Mouse (Mus musculus) lung, embryonic 14.5 days (tissue): ENCODE measurements around the gene Gm49601. TPM values are rescaled to one million over a fixed set of nuclear protein-coding genes. Genes with fewer than 3 reads are reported as not detected.

Experiments used
- ATAC-seq: fragments of 200-750 bp; cut with Nextera tagmentation; 2 replicates; pipeline ENCODE4 v1.8.0; 2017; ENCODE audit warnings: mild to moderate bottlenecking, moderate TSS enrichment, moderate library complexity; ENCODE audit not compliant: insufficient read depth
- DNase-seq: peaks from one replicate; pipeline ENCODE4 v3.0.0-alpha.2; 2015
- H3K27ac ChIP-seq: fragments of 300-500 bp; sonication (generic); 2 replicates; pipeline ENCODE4 v1.5.1; 2014; ENCODE audit warnings: low read depth, mild to moderate bottlenecking, moderate library complexity
- H3K27me3 ChIP-seq: fragments of 300-500 bp; sonication (generic); 2 replicates; pipeline ENCODE4 v1.6.1; 2014; ENCODE audit warnings: low read length, control low read depth; ENCODE audit not compliant: insufficient read depth
- H3K36me3 ChIP-seq: fragments of 300-500 bp; sonication (generic); 2 replicates; pipeline ENCODE4 v1.6.1; 2014; ENCODE audit warnings: control low read depth; ENCODE audit not compliant: insufficient read depth
- H3K4me1 ChIP-seq: fragments of 300-500 bp; sonication (generic); 2 replicates; pipeline ENCODE4 v1.6.1; 2014; ENCODE audit warnings: antibody characterized with exemption, control low read depth; ENCODE audit not compliant: insufficient read depth
- H3K4me2 ChIP-seq: fragments of 300-500 bp; sonication (generic); 2 replicates; pipeline ENCODE4 v1.6.1; 2014; ENCODE audit warnings: mild to moderate bottlenecking
- H3K4me3 ChIP-seq: fragments of 300-500 bp; sonication (generic); 2 replicates; pipeline ENCODE4 v1.5.1; 2014; ENCODE audit warnings: low read depth, low read length
- H3K9ac ChIP-seq: fragments of 300-500 bp; sonication (generic); 2 replicates; pipeline ENCODE4 v1.6.1; 2014
- H3K9me3 ChIP-seq: fragments of 300-500 bp; sonication (generic); 2 replicates; pipeline ENCODE4 v1.6.1; 2016; ENCODE audit warnings: low read depth, low read length, control low read depth
- CTCF ChIP-seq: IDR thresholded peaks from 2 replicates; pipeline ENCODE4 v1.5.1; 2016; ENCODE audit warnings: antibody characterized with exemption, low read depth
- WGBS: fragments of 180-500 bp; shearing (Covaris S2); extraction: QIAGEN DNeasy Blood & Tissue Kit; methylation state at CpG from one replicate; pipeline ENCODE4 v1.1.7; 2014; 5-methylcytosine and 5-hydroxymethylcytosine counted together
- polyA plus RNA-seq: library from polyadenylated mRNA; unstranded; fragments of >200 nt; fragmentation: Nextera tagmentation; extraction: Ambion mirVana; gene quantifications from 2 replicates; pipeline ENCODE4 v1.2.1, GENCODE M21; 2014

The Gm49601 gene
- 1.2 and 1.7 TPM in 2 replicates for polyA plus RNA-seq

DNA sequence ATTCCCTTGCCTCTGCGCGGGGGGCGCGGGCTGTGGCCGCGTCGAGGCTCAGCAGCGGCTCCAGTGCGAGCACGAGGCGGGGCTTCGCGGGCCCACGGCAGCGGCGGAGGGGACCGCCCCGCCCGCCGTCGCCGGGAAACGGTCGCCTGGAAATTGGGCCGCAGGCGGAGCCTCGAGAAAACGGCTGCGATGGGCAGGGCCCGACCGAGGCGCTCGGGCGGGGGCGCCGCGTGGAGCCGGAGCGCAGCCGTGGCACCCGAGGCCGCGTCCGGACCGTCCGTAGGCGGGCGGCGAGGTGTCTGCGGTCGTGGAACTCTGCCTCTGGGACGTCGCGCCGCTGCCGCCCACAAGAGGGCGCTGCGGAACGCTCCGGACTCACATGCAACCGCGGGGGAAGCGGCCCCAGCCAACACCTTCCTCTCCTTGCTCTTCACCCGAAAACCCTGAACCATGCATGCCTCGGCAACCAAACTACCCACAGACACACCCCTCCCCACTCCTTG lies at the start of gene Gm49601:
Gene Gm49601 (minus strand): TSS at position 52 of the 503 bp plus-strand sequence.
- Histone ChIP-seq H3K27ac (no peak within 1 kb of the TSS), H3K4me2 (peak within 1 kb of the TSS; percentile 90), H3K4me3 (peak within 1 kb of the TSS; percentile 48), H3K9ac (peak within 1 kb of the TSS; percentile 54), H3K9me3 (no peaks in the 10 kb centered on the region), H3K36me3 (peaks cover 26% of the 10 kb centered on the region; the same call in 1 of the 2 replicates), H3K27me3 (peaks cover 65% of the 10 kb centered on the region), H3K4me1 (peaks cover 15% of the 10 kb centered on the region)
- under 1% methylated on average over 52 of the region's 65 CpGs for WGBS
- peak; percentile 28 for ATAC-seq
- DNase-seq = peak; percentile 89
- peak; percentile 88 for TF ChIP-seq CTCF

DNA sequence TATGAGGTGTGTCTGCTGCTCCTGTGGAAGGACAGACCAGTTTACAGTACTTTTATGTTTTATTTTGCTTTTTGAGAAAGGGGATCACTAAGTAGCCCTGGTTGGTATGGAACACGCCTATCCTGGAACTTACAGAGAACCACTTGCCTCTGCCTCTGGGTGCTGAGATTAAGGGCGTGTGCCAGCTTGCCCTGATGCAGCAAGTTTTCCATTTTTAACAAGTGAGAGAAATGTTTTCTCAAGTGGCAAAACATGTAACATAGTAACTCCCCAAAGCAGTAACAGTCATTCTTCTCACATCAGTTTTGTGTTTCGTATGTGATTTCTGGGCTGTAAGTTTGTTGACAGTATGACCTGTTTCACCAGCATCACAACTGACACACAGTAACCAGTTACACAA lies 46.8 kb upstream of the Gm49601 start:
- no peak overlapping the region for H3K9ac ChIP-seq

DNA sequence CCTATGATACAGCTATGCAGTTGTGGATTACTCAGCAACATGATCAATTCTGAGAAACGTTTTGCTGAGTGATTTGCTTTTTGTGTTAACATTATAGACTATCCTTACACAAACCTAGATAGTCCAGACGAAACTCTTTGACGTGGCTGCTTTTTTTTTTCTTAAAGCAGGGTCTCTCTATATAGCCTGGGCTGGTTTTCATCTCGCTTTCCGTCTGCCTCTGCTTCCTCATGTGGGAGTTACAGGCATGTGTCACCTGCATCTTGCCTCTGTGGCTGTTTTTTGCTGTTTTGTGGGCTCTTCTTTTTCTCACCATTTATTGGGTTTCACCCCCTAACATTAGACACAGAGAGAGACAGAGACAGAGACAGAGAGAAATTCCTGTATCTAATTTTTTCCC lies 45.8 kb upstream of the Gm49601 start:
- WGBS = 42% methylated on average over 5 of the region's 5 CpGs
- no peak for ATAC-seq
- Histone ChIP-seq H3K4me1 (no peaks in the 10 kb centered on the region), H3K27me3 (no peaks in the 10 kb centered on the region), H3K9ac (no peak overlapping the region), H3K9me3 (no peaks in the 10 kb centered on the region), H3K27ac (no peak overlapping the region), H3K4me2 (no peak overlapping the region), H3K36me3 (no peaks in the 10 kb centered on the region), H3K4me3 (no peak overlapping the region)
- TF ChIP-seq CTCF = no peak
- DNase-seq = no peak

More for the DNA sequence above, 46.8 kb upstream of the Gm49601 start:
- Histone ChIP-seq H3K27ac (no peak overlapping the region), H3K4me2 (no peak overlapping the region), H3K9me3 (no peaks in the 10 kb centered on the region), H3K4me1 (no peaks in the 10 kb centered on the region), H3K27me3 (no peaks in the 10 kb centered on the region), H3K4me3 (no peak overlapping the region), H3K36me3 (no peaks in the 10 kb centered on the region)
- 70% methylated on average over 3 of the region's 3 CpGs for WGBS
- ATAC-seq (no peak), DNase-seq (no peak)
- no peak for TF ChIP-seq CTCF

- no peaks in the 10 kb centered on the region for H3K27me3 ChIP-seq
Observed at GRCm38 (mm10) chr16:18669914-18670313, 43.7 kb upstream of the Gm49601 start.

DNA sequence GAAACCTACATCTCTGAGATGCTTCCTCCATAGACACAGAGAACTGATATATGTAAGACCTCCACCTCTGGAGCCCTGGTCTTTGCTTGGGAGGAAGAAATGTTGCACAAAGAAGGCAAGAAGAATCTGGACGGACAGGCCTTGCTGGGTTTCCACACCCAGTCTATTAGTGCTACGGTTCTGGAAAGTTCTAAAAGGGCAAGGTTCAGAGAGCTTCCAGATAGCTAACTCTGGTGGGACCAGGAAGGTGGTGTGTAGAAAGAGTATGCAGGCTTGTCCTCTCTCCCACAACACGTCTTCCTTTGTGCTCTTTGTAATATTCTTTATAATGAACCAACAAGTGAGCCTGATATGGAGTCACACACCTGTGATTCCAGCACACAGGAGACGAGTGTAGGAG lies 32.4 kb upstream of the Gm49601 start:
- 73% methylated on average over 4 of the region's 4 CpGs for WGBS
- Histone ChIP-seq H3K36me3 (no peaks in the 10 kb centered on the region), H3K4me1 (no peaks in the 10 kb centered on the region), H3K27me3 (no peaks in the 10 kb centered on the region), H3K4me2 (no peak overlapping the region), H3K9ac (no peak overlapping the region), H3K4me3 (no peak overlapping the region), H3K27ac (no peak overlapping the region), H3K9me3 (no peaks in the 10 kb centered on the region)
- no peak for ATAC-seq
- TF ChIP-seq CTCF = no peak
- no peak for DNase-seq

More at GRCm38 (mm10) chr16:18669914-18670313, 43.7 kb upstream of the Gm49601 start:
- Histone ChIP-seq H3K4me1 (no peaks in the 10 kb centered on the region), H3K4me2 (no peak overlapping the region), H3K4me3 (no peak overlapping the region), H3K9ac (no peak overlapping the region), H3K27ac (no peak overlapping the region), H3K9me3 (no peaks in the 10 kb centered on the region), H3K36me3 (no peaks in the 10 kb centered on the region)
- ATAC-seq = no peak
- no peak for TF ChIP-seq CTCF
- WGBS = 67% methylated on average over 6 of the region's 6 CpGs
- no peak for DNase-seq

- Histone ChIP-seq H3K4me2 (no peak overlapping the region), H3K9ac (no peak overlapping the region), H3K36me3 (no peaks in the 10 kb centered on the region), H3K27me3 (no peaks in the 10 kb centered on the region), H3K9me3 (no peaks in the 10 kb centered on the region), H3K4me3 (no peak overlapping the region), H3K27ac (no peak overlapping the region), H3K4me1 (no peaks in the 10 kb centered on the region)
- WGBS = 64% methylated on average over 5 of the region's 5 CpGs
- ATAC-seq = no peak
- DNase-seq = no peak
- TF ChIP-seq CTCF = no peak
Observed at GRCm38 (mm10) chr16:18655372-18656098, 29.3 kb upstream of the Gm49601 start.

GRCm38 (mm10) chr16:18653290-18654160 lies 27.3 kb upstream of the Gm49601 start:
- Histone ChIP-seq H3K36me3 (no peaks in the 10 kb centered on the region), H3K9me3 (no peaks in the 10 kb centered on the region), H3K9ac (no peak overlapping the region), H3K27ac (no peak overlapping the region), H3K4me2 (no peak overlapping the region), H3K4me3 (no peak overlapping the region), H3K27me3 (no peaks in the 10 kb centered on the region), H3K4me1 (no peaks in the 10 kb centered on the region)
- WGBS = 82% methylated on average over 6 of the region's 6 CpGs
- no peak for TF ChIP-seq CTCF
- DNase-seq (no peak), ATAC-seq (no peak)
